Mouse (Mus musculus) embryonic facial prominence, embryonic 13.5 days (tissue): ENCODE results near the gene Il2rb. TPM values are rescaled to one million over a fixed set of nuclear protein-coding genes. Genes with fewer than 3 reads are reported as not detected.

Source experiments
- ATAC-seq: fragments of 200-750 bp; cut with Nextera tagmentation; 2 replicates; pipeline ENCODE4 v1.8.0; 2017; ENCODE audit warnings: low read depth; ENCODE audit not compliant: insufficient number of reproducible peaks, insufficient read depth, low FRiP score, low TSS enrichment
- H3K27ac ChIP-seq: fragments of 300-500 bp; sonication (generic); 2 replicates; pipeline ENCODE4 v1.5.1; 2015; ENCODE audit warnings: moderate library complexity, mild to moderate bottlenecking, inconsistent platforms
- H3K27me3 ChIP-seq: fragments of 300-500 bp; sonication (generic); 2 replicates; pipeline ENCODE4 v1.6.1; 2015; ENCODE audit warnings: mild to moderate bottlenecking, inconsistent platforms
- H3K36me3 ChIP-seq: fragments of 300-500 bp; sonication (generic); 2 replicates; pipeline ENCODE4 v1.6.1; 2015; ENCODE audit warnings: mild to moderate bottlenecking, inconsistent platforms
- H3K4me1 ChIP-seq: fragments of 300-500 bp; sonication (generic); 2 replicates; pipeline ENCODE4 v1.6.1; 2015; ENCODE audit warnings: inconsistent platforms
- H3K4me2 ChIP-seq: fragments of 300-500 bp; sonication (generic); 2 replicates; pipeline ENCODE4 v1.6.1; 2015; ENCODE audit warnings: moderate library complexity, mild to moderate bottlenecking, inconsistent platforms
- H3K4me3 ChIP-seq: fragments of 300-500 bp; sonication (generic); 2 replicates; pipeline ENCODE4 v1.5.1; 2015; ENCODE audit warnings: mild to moderate bottlenecking, inconsistent platforms
- H3K9ac ChIP-seq: fragments of 300-500 bp; sonication (generic); 2 replicates; pipeline ENCODE4 v1.6.1; 2015; ENCODE audit warnings: mild to moderate bottlenecking, inconsistent platforms
- H3K9me3 ChIP-seq: fragments of 300-500 bp; sonication (generic); 2 replicates; pipeline ENCODE4 v1.6.1; 2016; ENCODE audit warnings: inconsistent platforms
- WGBS: fragments of 180-500 bp; shearing (Covaris S2); methylation state at CpG from one replicate; pipeline ENCODE4 v1.1.7; 2015; ENCODE audit warnings: mixed read lengths; 5-methylcytosine and 5-hydroxymethylcytosine counted together
- polyA plus RNA-seq: library from polyadenylated mRNA; unstranded; fragments of >200 nt; fragmentation: Nextera tagmentation; extraction: Ambion mirVana; gene quantifications from 2 replicates; pipeline ENCODE4 v1.2.1, GENCODE M21; 2015

Il2rb gene
- polyA plus RNA-seq, 1 experiment from 2014 or later = 0.28 TPM

- Histone ChIP-seq H3K27me3 (no peaks in the 10 kb centered on the region; the same call in 1 of the 2 replicates), H3K36me3 (no peaks in the 10 kb centered on the region), H3K9ac (no peak overlapping the region), H3K4me3 (no peak overlapping the region), H3K4me2 (no peak overlapping the region), H3K9me3 (peaks cover 3% of the 10 kb centered on the region; the same call in 1 of the 2 replicates), H3K27ac (no peak overlapping the region), H3K4me1 (peaks cover 2% of the 10 kb centered on the region)
- WGBS = 90% methylated on average over 5 of the region's 5 CpGs
- no peak for ATAC-seq
Observed at GRCm38 (mm10) chr15:78504816-78505215, 9.7 kb upstream of the Il2rb start.

GRCm38 (mm10) chr15:78504013-78504412 is 8.9 kb upstream of the Il2rb start:
- Histone ChIP-seq H3K4me2 (no peak overlapping the region), H3K9me3 (peaks cover 3% of the 10 kb centered on the region; the same call in 1 of the 2 replicates), H3K36me3 (no peaks in the 10 kb centered on the region), H3K27me3 (no peaks in the 10 kb centered on the region; the same call in 1 of the 2 replicates), H3K4me1 (no peaks in the 10 kb centered on the region), H3K9ac (no peak overlapping the region), H3K4me3 (no peak overlapping the region), H3K27ac (no peak overlapping the region)
- WGBS = 94% methylated on average over 1 of the region's 1 CpGs
- ATAC-seq = no peak

- no peak for ATAC-seq
- Histone ChIP-seq H3K4me3 (no peak overlapping the region), H3K27me3 (no peaks in the 10 kb centered on the region; the same call in 1 of the 2 replicates), H3K9ac (no peak overlapping the region), H3K4me2 (no peak overlapping the region), H3K27ac (no peak overlapping the region), H3K9me3 (peaks cover 3% of the 10 kb centered on the region; the same call in 1 of the 2 replicates), H3K4me1 (no peaks in the 10 kb centered on the region), H3K36me3 (no peaks in the 10 kb centered on the region)
- WGBS = 73% methylated on average over 18 of the region's 18 CpGs
Observed at GRCm38 (mm10) chr15:78502437-78503132, 7.5 kb upstream of the Il2rb start.

- Histone ChIP-seq H3K4me3 (no peak overlapping the region), H3K27ac (no peak overlapping the region), H3K4me1 (peaks cover 7% of the 10 kb centered on the region), H3K9me3 (no peaks in the 10 kb centered on the region), H3K27me3 (no peaks in the 10 kb centered on the region; the same call in 1 of the 2 replicates), H3K9ac (no peak overlapping the region), H3K4me2 (no peak overlapping the region), H3K36me3 (no peaks in the 10 kb centered on the region)
- no peak for ATAC-seq
- WGBS = 69% methylated on average over 10 of the region's 10 CpGs
Observed at GRCm38 (mm10) chr15:78493401-78494010, 1.6 kb downstream of the Il2rb start.

GRCm38 (mm10) chr15:78491301-78491700 is 3.8 kb downstream of the Il2rb start:
- no peak for ATAC-seq
- 67% methylated on average over 3 of the region's 3 CpGs for WGBS
- Histone ChIP-seq H3K36me3 (no peaks in the 10 kb centered on the region), H3K4me2 (no peak overlapping the region), H3K9ac (no peak overlapping the region), H3K9me3 (no peaks in the 10 kb centered on the region), H3K27me3 (peaks cover 4% of the 10 kb centered on the region), H3K4me3 (no peak overlapping the region), H3K4me1 (peaks cover 7% of the 10 kb centered on the region), H3K27ac (no peak overlapping the region)

GRCm38 (mm10) chr15:78489906-78490305 is 5.2 kb downstream of the Il2rb start:
- Histone ChIP-seq H3K9ac (no peak overlapping the region), H3K36me3 (no peaks in the 10 kb centered on the region), H3K4me1 (peaks cover 7% of the 10 kb centered on the region), H3K27me3 (peaks cover 4% of the 10 kb centered on the region), H3K4me2 (no peak overlapping the region), H3K9me3 (no peaks in the 10 kb centered on the region), H3K27ac (no peak overlapping the region), H3K4me3 (no peak overlapping the region)
- ATAC-seq = no peak
- 42% methylated on average over 8 of the region's 8 CpGs for WGBS

GRCm38 (mm10) chr15:78489248-78489647 is 5.8 kb downstream of the Il2rb start:
- H3K4me1 ChIP-seq = peaks cover 7% of the 10 kb centered on the region
- no peak for ATAC-seq
- H3K9ac ChIP-seq = no peak overlapping the region
- WGBS = 85% methylated on average over 3 of the region's 3 CpGs
- no peaks in the 10 kb centered on the region for H3K9me3 ChIP-seq
- H3K27me3 ChIP-seq = peaks cover 4% of the 10 kb centered on the region
- no peaks in the 10 kb centered on the region for H3K36me3 ChIP-seq
- no peak overlapping the region for H3K4me3 ChIP-seq
- no peak overlapping the region for H3K27ac ChIP-seq
- H3K4me2 ChIP-seq = no peak overlapping the region

GRCm38 (mm10) chr15:78487066-78487465 is 8.0 kb downstream of the Il2rb start:
- H3K4me2 ChIP-seq = no peak overlapping the region
- WGBS = 61% methylated on average over 4 of the region's 4 CpGs
- no peak for ATAC-seq
- peaks cover 4% of the 10 kb centered on the region for H3K27me3 ChIP-seq
- no peak overlapping the region for H3K4me3 ChIP-seq
- H3K4me1 ChIP-seq = peaks cover 7% of the 10 kb centered on the region
- no peak overlapping the region for H3K9ac ChIP-seq
- H3K9me3 ChIP-seq = no peaks in the 10 kb centered on the region
- no peaks in the 10 kb centered on the region for H3K36me3 ChIP-seq
- no peak overlapping the region for H3K27ac ChIP-seq

GRCm38 (mm10) chr15:78486564-78486963 is 8.5 kb downstream of the Il2rb start:
- no peaks in the 10 kb centered on the region for H3K9me3 ChIP-seq
- WGBS = 95% methylated on average over 1 of the region's 1 CpGs
- H3K4me1 ChIP-seq = peaks cover 7% of the 10 kb centered on the region
- H3K4me2 ChIP-seq = no peak overlapping the region
- H3K36me3 ChIP-seq = no peaks in the 10 kb centered on the region
- H3K27me3 ChIP-seq = peaks cover 4% of the 10 kb centered on the region
- ATAC-seq = no peak
- H3K9ac ChIP-seq = no peak overlapping the region
- no peak overlapping the region for H3K4me3 ChIP-seq
- no peak overlapping the region for H3K27ac ChIP-seq

GRCm38 (mm10) chr15:78483311-78483710 is 11.8 kb downstream of the Il2rb start:
- no peaks in the 10 kb centered on the region for H3K9me3 ChIP-seq
- 64% methylated on average over 4 of the region's 4 CpGs for WGBS
- peaks cover 4% of the 10 kb centered on the region for H3K27me3 ChIP-seq
- H3K9ac ChIP-seq = no peak overlapping the region
- no peak overlapping the region for H3K4me3 ChIP-seq
- H3K4me1 ChIP-seq = no peaks in the 10 kb centered on the region
- no peak for ATAC-seq
- no peak overlapping the region for H3K4me2 ChIP-seq
- H3K36me3 ChIP-seq = no peaks in the 10 kb centered on the region
- no peak overlapping the region for H3K27ac ChIP-seq

- H3K36me3 ChIP-seq = no peaks in the 10 kb centered on the region
- H3K9me3 ChIP-seq = no peaks in the 10 kb centered on the region
- no peak overlapping the region for H3K4me2 ChIP-seq
- H3K4me3 ChIP-seq = no peak overlapping the region
- H3K27ac ChIP-seq = no peak overlapping the region
- WGBS = 59% methylated on average over 3 of the region's 3 CpGs
- no peaks in the 10 kb centered on the region for H3K4me1 ChIP-seq
- H3K9ac ChIP-seq = no peak overlapping the region
- H3K27me3 ChIP-seq = peaks cover 4% of the 10 kb centered on the region
- no peak for ATAC-seq
Observed at GRCm38 (mm10) chr15:78482518-78482917, 12.6 kb downstream of the Il2rb start.

GRCm38 (mm10) chr15:78481448-78482000 is 13.5 kb downstream of the Il2rb start:
- WGBS = 55% methylated on average over 9 of the region's 9 CpGs
- ATAC-seq = no peak

More at GRCm38 (mm10) chr15:78481448-78482000, 13.5 kb downstream of the Il2rb start:
- no peaks in the 10 kb centered on the region for H3K9me3 ChIP-seq
- H3K4me3 ChIP-seq = no peak overlapping the region
- H3K36me3 ChIP-seq = no peaks in the 10 kb centered on the region
- no peak overlapping the region for H3K4me2 ChIP-seq
- H3K4me1 ChIP-seq = no peaks in the 10 kb centered on the region
- no peak overlapping the region for H3K27ac ChIP-seq
- peaks cover 1% of the 10 kb centered on the region for H3K27me3 ChIP-seq
- no peak overlapping the region for H3K9ac ChIP-seq
